In the genomic region with DNA sequence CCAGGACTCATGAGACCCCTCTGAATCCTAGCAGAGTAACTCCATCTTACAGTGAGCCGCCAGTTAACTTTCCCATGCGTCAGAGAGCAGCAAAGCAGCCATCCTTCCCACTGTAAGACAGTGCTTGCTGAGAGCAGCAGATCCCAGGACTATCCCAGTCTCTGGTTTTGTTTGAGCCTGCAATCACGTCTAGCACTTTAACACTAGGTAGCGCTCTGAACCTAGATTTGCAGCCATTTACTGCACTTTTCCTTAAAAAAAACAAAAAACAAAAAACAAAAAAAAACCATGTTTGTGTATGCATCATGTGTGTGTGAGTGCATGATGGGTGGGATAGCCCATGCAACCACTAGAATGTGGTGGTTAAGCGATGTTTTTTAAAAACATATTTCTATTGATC, we compare ENCODE assay signal across 12 mouse cellular contexts. TPM values are rescaled to one million over a fixed set of nuclear protein-coding genes. Genes with fewer than 3 reads are reported as not detected.
DNase-seq lines count a peak whose midpoint lies in the region; ATAC-seq and TF ChIP-seq lines count a peak whose summit lies in the region.
"Had no signal": no experiment of that assay in that cellular context is flagged by ENCODE, and none has a peak within 500 bp of the region (broad histone marks: within the 10 kb centered on the region; RNA-seq: fewer than 3 reads in every experiment).

No protein-coding gene starts in this region.

- peak; percentile 33 for DNase-seq in embryo, embryonic 10 days (ENCODE audit: low spot score)
- DNase-seq in embryo, embryonic 9.5 days (ENCODE audit: extremely low spot score), result no peak
- DNase-seq in kidney, adult 9 months, result peak; percentile 38
- DNase-seq in kidney, adult 11 months, result no peak
- peak; percentile 56 for DNase-seq in midbrain, postnatal 0 days (ENCODE audit: low spot score)
- no peak for DNase-seq in midbrain, embryonic 10.5 days (ENCODE audit: low spot score)
- DNase-seq: cerebellum, postnatal 14 days; right cerebral cortex, postnatal 25 days had no signal

- H3K4me3 ChIP-seq in midbrain, postnatal 0 days (ENCODE audit: low read depth, low read length), result no peak overlapping the region
- no peak overlapping the region for H3K4me3 ChIP-seq in midbrain, embryonic 10.5 days
- H3K4me3 ChIP-seq: heart, embryonic 13.5 days; neural tube, embryonic 12.5 days had no signal

- H3K4me2 ChIP-seq in midbrain, postnatal 0 days (ENCODE audit: low read depth, low read length, poor library complexity, severe bottlenecking), result no peak overlapping the region
- H3K4me2 ChIP-seq: heart, embryonic 13.5 days; neural tube, embryonic 12.5 days had no signal

- H3K9ac ChIP-seq in midbrain, postnatal 0 days (replicated peaks; ENCODE audit: low read length, poor library complexity, severe bottlenecking), result no peak overlapping the region
- H3K9ac ChIP-seq: heart, embryonic 13.5 days; neural tube, embryonic 12.5 days had no signal

- peaks cover 10% of the 10 kb centered on the region; the same call in 1 of the 2 replicates for H3K4me1 ChIP-seq in midbrain, postnatal 0 days (ENCODE audit: insufficient read depth, low read length)
- peaks cover 23% of the 10 kb centered on the region for H3K4me1 ChIP-seq in midbrain, embryonic 10.5 days

- peak; percentile 54 for TF ChIP-seq CTCF in midbrain, postnatal 0 days (IDR thresholded peaks at IDR 0.05)

- H3K9me3 ChIP-seq in midbrain, postnatal 0 days (ENCODE audit: low read length), result no peaks in the 10 kb centered on the region
- H3K9me3 ChIP-seq in midbrain, embryonic 10.5 days (replicated peaks), result no peaks in the 10 kb centered on the region
- H3K9me3 ChIP-seq: heart, embryonic 13.5 days; neural tube, embryonic 12.5 days had no signal

- ATAC-seq in midbrain, postnatal 0 days (ENCODE audit: low FRiP score), result no peak
- no peak for ATAC-seq in activated CD4-positive, CD25-positive, alpha-beta regulatory T cell, adult 4 months
- ATAC-seq in megakaryocyte-erythroid progenitor cell, adult 5-6 weeks (replicated peaks; ENCODE audit: low FRiP score, low TSS enrichment, poor library complexity, severe bottlenecking), result no peak

- H3K36me3 ChIP-seq in midbrain, postnatal 0 days (ENCODE audit: insufficient read depth, low read length), result no peaks in the 10 kb centered on the region
- no peaks in the 10 kb centered on the region for H3K36me3 ChIP-seq in midbrain, embryonic 10.5 days
- H3K36me3 ChIP-seq: heart, embryonic 13.5 days; neural tube, embryonic 12.5 days had no signal

- H3K27ac ChIP-seq in midbrain, postnatal 0 days (ENCODE audit: low read depth, low read length), result no peak overlapping the region
- no peak overlapping the region for H3K27ac ChIP-seq in midbrain, embryonic 10.5 days (replicated peaks)
- H3K27ac ChIP-seq: neural tube, embryonic 12.5 days had no signal

- H3K27me3 ChIP-seq in midbrain, postnatal 0 days (ENCODE audit: insufficient read depth, low read length), result no peaks in the 10 kb centered on the region
- no peaks in the 10 kb centered on the region for H3K27me3 ChIP-seq in midbrain, embryonic 10.5 days (ENCODE audit: low read depth, poor library complexity, severe bottlenecking)
- H3K27me3 ChIP-seq: heart, embryonic 13.5 days; neural tube, embryonic 12.5 days had no signal

- WGBS in midbrain, postnatal 0 days, result 32% methylated on average over 5 of the region's 5 CpGs
- WGBS in midbrain, embryonic 10.5 days, result 39% methylated on average over 5 of the region's 5 CpGs

RNA-seq across cellular contexts. Expression of a gene that starts 4.1 kb away (rescaled TPM):
- 23.1 and 33.8 TPM in 2 replicates for total RNA-seq in midbrain, postnatal 0 days (2014; rRNA removed)
- 41.5 and 47.0 TPM in 2 replicates for polyA plus RNA-seq in midbrain, postnatal 0 days (2015; fragmentation: Nextera tagmentation; extraction: Ambion mirVana)
- 66.9 and 67.6 TPM in 2 replicates for polyA plus RNA-seq in midbrain, embryonic 10.5 days (2016; fragmentation: Nextera tagmentation; extraction: Ambion mirVana)
- 1 to 10 TPM; 5.9 to 8.4 TPM for polyA plus RNA-seq in activated CD4-positive, CD25-positive, alpha-beta regulatory T cell, adult 4 months (2017; shearing (Covaris generic))
- 9.0 and 14.9 TPM in 2 replicates for total RNA-seq in megakaryocyte-erythroid progenitor cell, adult 5-6 weeks (2014; fragmentation: Nextera tagmentation)
- total RNA-seq in megakaryocyte-erythroid progenitor cell, adult 5-6 weeks (2017), result 12.2 and 19.9 TPM in 2 replicates

RNA-seq across cellular contexts. Expression of a gene that starts 16.9 kb away (rescaled TPM):
- total RNA-seq in midbrain, postnatal 0 days (2014; rRNA removed), result 19.1 and 32.0 TPM in 2 replicates
- polyA plus RNA-seq in midbrain, postnatal 0 days (2015; fragmentation: Nextera tagmentation; extraction: Ambion mirVana), result 20.3 and 22.2 TPM in 2 replicates
- polyA plus RNA-seq in midbrain, embryonic 10.5 days (2016; fragmentation: Nextera tagmentation; extraction: Ambion mirVana), result 15.2 and 15.3 TPM in 2 replicates
- polyA plus RNA-seq in activated CD4-positive, CD25-positive, alpha-beta regulatory T cell, adult 4 months (2017; shearing (Covaris generic)), result 10 to 100 TPM; 33.9 to 39.6 TPM
- total RNA-seq in megakaryocyte-erythroid progenitor cell, adult 5-6 weeks (2014; fragmentation: Nextera tagmentation), result 17.7 and 27.3 TPM in 2 replicates
- total RNA-seq in megakaryocyte-erythroid progenitor cell, adult 5-6 weeks (2017), result 7.6 and 11.9 TPM in 2 replicates

RNA-seq across cellular contexts. Expression of a gene that starts 17.1 kb away (rescaled TPM):
- 18.5 and 18.8 TPM in 2 replicates for total RNA-seq in midbrain, postnatal 0 days (2014; rRNA removed)
- polyA plus RNA-seq in midbrain, postnatal 0 days (2015; fragmentation: Nextera tagmentation; extraction: Ambion mirVana), result 32.4 and 33.1 TPM in 2 replicates
- 67.4 and 68.5 TPM in 2 replicates for polyA plus RNA-seq in midbrain, embryonic 10.5 days (2016; fragmentation: Nextera tagmentation; extraction: Ambion mirVana)
- 10 to 100 TPM; 15.2 to 19.2 TPM for polyA plus RNA-seq in activated CD4-positive, CD25-positive, alpha-beta regulatory T cell, adult 4 months (2017; shearing (Covaris generic))
- 24.4 and 51.9 TPM in 2 replicates for total RNA-seq in megakaryocyte-erythroid progenitor cell, adult 5-6 weeks (2014; fragmentation: Nextera tagmentation)
- 7.2 and 8.8 TPM in 2 replicates for total RNA-seq in megakaryocyte-erythroid progenitor cell, adult 5-6 weeks (2017)

RNA-seq across cellular contexts. Expression of a gene that starts 34.2 kb away (rescaled TPM):
- 51.5 and 54.4 TPM in 2 replicates for total RNA-seq in midbrain, postnatal 0 days (2014; rRNA removed)
- 56.1 and 64.3 TPM in 2 replicates for polyA plus RNA-seq in midbrain, postnatal 0 days (2015; fragmentation: Nextera tagmentation; extraction: Ambion mirVana)
- polyA plus RNA-seq in midbrain, embryonic 10.5 days (2016; fragmentation: Nextera tagmentation; extraction: Ambion mirVana), result 62.1 and 66.9 TPM in 2 replicates
- polyA plus RNA-seq in activated CD4-positive, CD25-positive, alpha-beta regulatory T cell, adult 4 months (2017; shearing (Covaris generic)), result 10 to 100 TPM; 77.2 to 87.7 TPM
- total RNA-seq in megakaryocyte-erythroid progenitor cell, adult 5-6 weeks (2014; fragmentation: Nextera tagmentation), result 71.9 and 73.0 TPM in 2 replicates
- total RNA-seq in megakaryocyte-erythroid progenitor cell, adult 5-6 weeks (2017), result 61.3 and 105 TPM in 2 replicates

RNA-seq across cellular contexts. Expression of a gene that starts 35.0 kb away (rescaled TPM):
- total RNA-seq in midbrain, postnatal 0 days (2014; rRNA removed), result 55.7 and 62.3 TPM in 2 replicates
- 36.7 and 40.6 TPM in 2 replicates for polyA plus RNA-seq in midbrain, postnatal 0 days (2015; fragmentation: Nextera tagmentation; extraction: Ambion mirVana)
- 57.9 and 63.2 TPM in 2 replicates for polyA plus RNA-seq in midbrain, embryonic 10.5 days (2016; fragmentation: Nextera tagmentation; extraction: Ambion mirVana)
- polyA plus RNA-seq in activated CD4-positive, CD25-positive, alpha-beta regulatory T cell, adult 4 months (2017; shearing (Covaris generic)), result 10 to 100 TPM; 53.2 to 54.5 TPM
- total RNA-seq in megakaryocyte-erythroid progenitor cell, adult 5-6 weeks (2014; fragmentation: Nextera tagmentation), result 98.2 and 112 TPM in 2 replicates
- 36.3 and 39.4 TPM in 2 replicates for total RNA-seq in megakaryocyte-erythroid progenitor cell, adult 5-6 weeks (2017)

Comparison
In these comparisons a context has a peak if more than half of its experiments do, and no peak if none do; other contexts are left out.
1. DNase-seq: peak in embryo, embryonic 10 days (single experiment), kidney, adult 9 months (single experiment) and midbrain, postnatal 0 days (single experiment); none in embryo, embryonic 9.5 days (single experiment), kidney, adult 11 months (single experiment) and midbrain, embryonic 10.5 days (single experiment).